Mouse (Mus musculus): ENCODE measurements around the gene Tmem151b.

GRCm38 (mm10) chr17:45515204-45515726 lies 34.2 kb downstream of the Tmem151b start:
- no peak for TF ChIP-seq POLR2A (IDR thresholded peaks at IDR 0.05; ENCODE audit: control insufficient read depth, low read depth, low read length)
- no peak for TF ChIP-seq CTCF (IDR thresholded peaks at IDR 0.05; ENCODE audit: control insufficient read depth, insufficient read depth, insufficient replicate concordance, low read depth, low read length)
